Mouse (Mus musculus) kidney, postnatal 14 days (tissue): ENCODE results near the gene Hist1h2ab.
"Not testable (repeated sequence)": the region's sequence is repeated elsewhere in the genome, so short reads cannot be mapped to it uniquely, and the experiment has no call there.

Experiments used
- DNase-seq: peaks from one replicate; pipeline ENCODE4 v3.0.0; 2022; ENCODE audit warnings: mixed read lengths

Hist1h2ab gene

GRCm38 (mm10) chr13:23755000-23755399, 4.1 kb downstream of the Hist1h2ab start:
- DNase-seq, result no peak

DNA sequence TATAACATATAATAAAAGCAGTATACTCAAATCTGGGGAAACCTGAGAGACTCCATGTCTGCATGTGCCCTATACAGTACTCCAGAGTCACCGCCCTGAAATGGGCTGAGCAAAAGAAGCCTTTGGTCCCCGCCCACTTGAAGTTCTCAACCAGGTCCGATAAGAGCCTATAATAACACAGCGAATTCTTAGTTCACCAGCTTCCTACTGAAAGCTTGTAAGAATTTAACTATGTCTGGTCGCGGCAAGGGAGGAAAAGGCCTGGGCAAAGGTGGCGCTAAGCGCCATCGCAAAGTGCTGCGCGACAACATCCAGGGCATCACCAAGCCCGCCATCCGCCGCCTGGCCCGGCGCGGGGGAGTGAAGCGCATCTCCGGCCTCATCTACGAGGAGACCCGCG, 5.9 kb downstream of the Hist1h2ab start, which contains the start of gene Hist1h4b:
Gene Hist1h4b, plus strand, starts transcription at position 224 of the 400 bp plus-strand sequence.
- DNase-seq, result peak; percentile 93

- no peak for DNase-seq
These were observed 6.4 kb downstream of the Hist1h2ab start for GRCm38 (mm10) chr13:23757211-23757773.

DNA sequence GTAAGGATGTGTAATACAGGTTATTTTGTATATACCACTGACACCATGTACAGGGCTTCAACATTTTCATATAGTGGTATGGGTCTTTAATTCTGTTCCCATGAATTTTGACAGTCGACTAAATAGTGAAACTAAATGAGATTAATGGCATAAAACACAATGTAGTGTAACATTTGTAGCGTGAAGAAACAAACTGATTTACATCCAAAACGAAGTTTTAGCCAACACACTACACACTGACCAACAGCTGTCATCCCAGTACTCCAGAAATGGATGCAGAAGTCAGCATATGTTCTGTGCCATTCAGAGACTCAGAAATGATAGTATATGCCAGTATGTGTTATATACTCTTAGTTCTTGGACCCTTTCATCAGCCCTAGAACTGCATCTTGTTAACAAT, 7.0 kb downstream of the Hist1h2ab start:
- no peak for DNase-seq

DNA sequence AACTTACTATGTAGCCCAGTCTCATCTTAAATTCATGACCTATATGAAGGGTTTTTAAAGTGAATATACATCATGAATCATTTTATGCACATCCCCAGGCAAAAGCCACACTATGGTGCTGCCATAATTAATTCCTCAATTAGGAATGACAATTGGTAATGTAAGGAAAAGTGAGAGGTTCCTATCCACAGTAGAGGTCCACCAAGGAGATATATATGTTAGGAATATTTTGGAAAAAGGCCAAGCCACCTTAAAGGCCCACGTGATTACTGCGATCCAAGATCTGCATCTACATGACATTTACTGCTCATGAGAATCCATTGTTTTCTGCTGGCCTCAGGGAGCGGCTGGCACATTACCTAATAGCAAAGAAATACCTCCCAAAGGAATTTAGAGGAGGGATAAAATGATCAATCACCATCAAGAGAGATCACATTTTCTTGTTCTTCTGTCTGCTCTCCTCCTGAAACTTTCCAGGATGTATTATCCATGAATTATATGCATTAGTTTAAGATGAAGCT, 8.4 kb downstream of the Hist1h2ab start:
- no peak for DNase-seq

GRCm38 (mm10) chr13:23759916-23760239, 9.0 kb downstream of the Hist1h2ab start:
- DNase-seq, result no peak

GRCm38 (mm10) chr13:23760240-23760971, 9.5 kb downstream of the Hist1h2ab start:
- DNase-seq, result no peak

GRCm38 (mm10) chr13:23760972-23761864, 10.3 kb downstream of the Hist1h2ab start, which contains the start of gene Hist1h4a:
Hist1h4a (minus strand) TSS chr13:23761230.
- peak; percentile 99 for DNase-seq

DNA sequence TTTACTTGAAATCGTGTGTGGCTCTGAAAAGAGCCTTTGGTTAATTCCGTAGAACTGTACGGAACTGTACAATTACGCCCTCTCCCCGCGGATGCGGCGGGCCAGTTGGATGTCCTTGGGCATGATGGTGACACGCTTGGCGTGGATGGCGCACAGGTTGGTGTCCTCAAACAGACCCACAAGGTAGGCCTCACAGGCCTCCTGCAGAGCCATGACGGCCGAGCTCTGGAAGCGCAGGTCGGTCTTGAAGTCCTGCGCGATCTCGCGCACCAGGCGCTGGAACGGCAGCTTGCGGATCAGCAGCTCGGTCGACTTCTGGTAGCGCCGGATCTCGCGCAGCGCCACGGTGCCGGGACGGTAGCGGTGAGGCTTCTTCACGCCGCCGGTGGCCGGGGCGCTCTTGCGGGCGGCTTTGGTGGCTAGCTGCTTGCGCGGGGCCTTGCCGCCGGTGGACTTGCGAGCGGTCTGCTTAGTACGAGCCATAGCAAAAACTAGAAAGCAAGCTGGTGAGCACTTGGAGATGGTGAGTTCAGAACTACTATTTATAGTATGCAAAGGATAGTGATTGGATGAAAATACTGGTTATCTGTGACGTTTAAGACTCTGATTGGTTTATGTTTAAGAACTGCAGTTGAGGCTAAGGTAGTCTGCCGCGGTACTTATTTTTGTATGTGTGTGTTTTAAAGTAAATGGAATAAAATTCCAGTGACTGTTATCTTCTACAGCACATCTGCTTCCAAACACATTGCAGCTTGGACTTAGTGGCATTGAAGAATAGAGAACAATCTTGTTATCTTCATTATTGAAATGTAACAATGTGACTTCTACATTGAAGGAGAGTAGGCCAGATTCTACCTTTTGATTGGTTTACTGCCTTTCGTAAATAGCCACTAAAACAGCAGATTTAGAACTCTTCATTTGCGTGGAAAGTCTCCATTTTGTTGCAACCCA, 11.2 kb downstream of the Hist1h2ab start, which contains the start of gene Hist1h3a:
Gene Hist1h3a, minus strand, starts transcription at position 516 of the 951 bp plus-strand sequence.
- DNase-seq, result peak; percentile 79

DNA sequence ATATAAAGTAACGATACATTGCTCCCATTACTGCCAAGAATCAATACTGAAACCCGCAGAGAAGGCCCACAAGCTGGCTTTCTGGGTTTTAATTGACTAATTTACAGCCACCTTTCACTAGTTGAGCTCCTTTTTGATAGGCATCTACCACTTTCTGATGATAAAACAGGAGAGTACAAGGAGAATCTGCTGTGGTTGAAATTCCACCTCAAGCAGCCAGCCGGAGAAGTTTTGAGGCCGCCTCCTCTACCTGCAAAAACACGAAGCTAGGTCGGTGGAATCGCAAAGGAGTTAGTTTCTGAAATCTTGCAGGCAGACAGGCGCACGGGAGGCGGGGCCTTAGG, 12.3 kb downstream of the Hist1h2ab start:
- no peak for DNase-seq

DNA sequence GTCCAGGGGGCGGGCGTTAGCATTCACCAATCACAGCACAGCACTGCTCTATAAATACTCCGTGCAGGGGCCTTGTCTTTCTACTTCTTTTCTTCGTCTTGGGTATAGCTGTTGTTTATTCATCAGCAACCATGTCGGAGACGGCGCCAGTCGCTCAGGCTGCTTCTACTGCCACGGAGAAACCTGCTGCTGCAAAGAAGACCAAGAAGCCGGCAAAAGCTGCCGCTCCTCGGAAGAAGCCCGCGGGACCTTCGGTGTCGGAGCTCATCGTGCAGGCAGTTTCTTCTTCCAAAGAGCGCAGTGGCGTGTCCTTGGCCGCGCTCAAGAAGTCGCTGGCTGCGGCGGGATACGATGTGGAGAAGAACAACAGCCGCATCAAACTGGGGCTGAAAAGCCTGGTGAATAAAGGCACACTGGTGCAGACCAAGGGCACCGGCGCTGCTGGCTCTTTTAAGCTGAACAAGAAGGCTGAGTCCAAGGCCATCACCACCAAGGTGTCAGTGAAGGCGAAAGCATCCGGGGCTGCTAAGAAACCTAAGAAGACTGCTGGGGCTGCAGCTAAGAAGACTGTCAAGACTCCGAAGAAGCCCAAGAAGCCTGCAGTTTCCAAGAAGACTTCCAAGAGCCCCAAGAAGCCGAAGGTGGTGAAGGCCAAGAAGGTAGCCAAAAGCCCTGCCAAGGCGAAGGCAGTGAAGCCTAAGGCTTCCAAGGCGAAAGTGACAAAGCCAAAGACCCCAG, 12.8 kb downstream of the Hist1h2ab start, which contains the start of gene Hist1h1a:
Gene Hist1h1a, plus strand, starts transcription at position 81 of the 738 bp plus-strand sequence.
- peak; percentile 90 for DNase-seq

DNA sequence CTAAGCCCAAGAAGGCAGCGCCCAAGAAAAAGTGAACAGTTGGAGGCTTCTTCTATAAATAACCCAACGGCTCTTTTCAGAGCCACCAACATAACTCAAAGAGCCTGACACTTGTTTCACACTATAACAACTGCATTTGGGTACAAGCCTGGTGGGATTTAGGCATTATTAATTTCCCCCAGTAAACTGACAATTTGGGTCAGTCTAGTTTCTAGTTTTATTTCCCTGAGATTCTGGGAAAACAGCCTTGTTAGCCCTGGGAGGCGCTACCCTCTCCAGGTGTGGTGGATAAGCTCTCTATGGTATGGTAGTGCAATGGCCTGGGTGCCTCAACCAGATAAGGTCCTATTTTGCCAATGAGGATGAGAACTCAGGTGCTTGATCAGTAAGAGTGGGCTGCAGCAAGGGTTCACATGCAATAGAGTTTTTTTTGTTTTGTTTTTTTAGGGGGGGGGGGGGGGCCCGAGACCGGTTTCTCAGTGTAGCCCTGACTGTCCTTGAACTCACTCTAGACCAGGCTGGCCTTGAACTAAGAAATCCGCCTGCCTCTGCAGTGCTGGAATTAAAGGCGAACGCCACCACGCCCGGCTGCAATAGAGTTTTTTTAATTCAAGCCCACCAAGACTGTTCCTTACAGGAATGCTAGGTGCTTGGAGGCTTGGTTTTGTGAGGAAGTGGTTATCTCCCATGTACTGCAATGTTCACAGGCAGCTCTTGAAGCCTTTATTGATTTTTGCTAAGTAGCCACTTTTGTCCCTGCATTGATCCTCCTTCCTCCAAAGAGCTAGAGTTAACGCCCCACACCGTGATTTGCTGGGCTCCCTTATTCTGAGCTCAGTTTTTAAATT, 13.6 kb downstream of the Hist1h2ab start:
- DNase-seq, result no peak

- DNase-seq, result no peak
These were observed 14.2 kb downstream of the Hist1h2ab start for GRCm38 (mm10) chr13:23765172-23765513.

GRCm38 (mm10) chr13:23766772-23767171, 15.8 kb downstream of the Hist1h2ab start:
- no peak for DNase-seq

DNA sequence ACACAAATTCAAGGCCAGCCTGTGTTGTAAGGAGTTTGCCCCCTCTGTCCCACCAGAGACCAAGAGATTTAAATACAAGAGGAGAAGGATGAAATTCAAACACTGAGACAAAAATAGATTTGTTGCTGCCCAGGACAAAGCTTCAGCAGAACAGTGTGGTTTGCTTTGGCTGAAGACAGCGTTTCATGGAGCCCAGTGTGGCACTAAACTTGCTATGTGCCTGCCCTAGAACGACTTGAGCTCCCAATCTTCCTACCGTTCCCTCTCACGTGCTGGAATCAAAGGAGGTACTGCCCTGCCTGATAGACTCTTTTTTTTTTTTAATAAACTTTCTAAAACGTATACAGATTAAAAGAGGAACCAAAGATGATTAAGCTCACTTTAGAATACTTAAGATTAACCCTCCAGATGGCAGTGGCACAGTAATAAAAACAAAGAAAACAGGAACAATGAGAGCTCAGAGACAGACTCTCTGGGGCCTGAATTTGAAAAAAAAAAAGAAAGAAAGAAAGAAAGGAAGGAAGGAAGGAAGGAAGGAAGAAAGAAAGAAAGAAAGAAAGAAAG, 18.0 kb downstream of the Hist1h2ab start:
- no peak for DNase-seq

- DNase-seq, result not testable (repeated sequence)
These were observed 18.7 kb downstream of the Hist1h2ab start, which contains the start of gene Trim38 for GRCm38 (mm10) chr13:23769613-23770012. Trim38 (plus strand) TSS chr13:23769913.

- peak; percentile 29 for DNase-seq
These were observed 21.8 kb downstream of the Hist1h2ab start for GRCm38 (mm10) chr13:23772561-23773313.

DNA sequence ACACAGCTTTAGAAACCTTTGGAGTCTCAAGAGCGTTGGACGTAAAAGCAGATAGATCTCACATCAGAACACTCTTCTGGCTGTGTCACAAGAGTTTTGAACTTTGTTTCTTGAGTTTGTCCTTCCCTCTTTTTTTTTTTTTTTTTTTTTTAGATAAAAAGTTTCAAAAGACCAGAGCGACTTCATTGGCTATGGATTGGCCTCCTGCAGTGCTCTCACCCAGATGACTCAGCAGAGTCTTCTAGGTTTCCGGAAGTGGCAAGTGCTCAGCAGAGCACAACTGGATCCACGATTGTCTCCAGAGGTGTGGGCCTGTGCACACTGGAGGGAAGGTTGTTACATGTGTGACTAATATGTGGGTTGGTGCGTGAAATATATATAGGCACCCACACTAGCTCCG, 27.4 kb downstream of the Hist1h2ab start:
- no peak for DNase-seq

- DNase-seq, result no peak
These were observed 28.1 kb downstream of the Hist1h2ab start for GRCm38 (mm10) chr13:23779025-23779424.
